Mouse (Mus musculus) forebrain, embryonic 11.5 days (tissue): Measurements from ENCODE around the gene Atp6v0e2. TPM values are rescaled to one million over a fixed set of nuclear protein-coding genes. Genes with fewer than 3 reads are reported as not detected.

Experiments
- ATAC-seq: fragments of 200-750 bp; cut with Nextera tagmentation; replicated peaks from 2 replicates; pipeline ENCODE4 v1.8.0; 2017; ENCODE audit warnings: moderate TSS enrichment; ENCODE audit not compliant: low FRiP score
- DNase-seq: peaks from one replicate; pipeline ENCODE4 v3.0.0-alpha.2; 2017; ENCODE audit warnings: low spot score
- H3K27ac ChIP-seq: fragments of 300-500 bp; sonication (generic); 2 replicates; pipeline ENCODE4 v1.5.1; 2014; ENCODE audit warnings: low read depth, low read length
- H3K27me3 ChIP-seq: fragments of 300-500 bp; sonication (generic); 2 replicates; pipeline ENCODE4 v1.6.1; 2014; ENCODE audit warnings: mild to moderate bottlenecking, low read length, mixed read lengths; ENCODE audit not compliant: control insufficient read depth, insufficient read depth
- H3K36me3 ChIP-seq: fragments of 300-500 bp; sonication (generic); 2 replicates; pipeline ENCODE4 v1.6.1; 2014; ENCODE audit warnings: mild to moderate bottlenecking, low read length, moderate library complexity, mixed read lengths; ENCODE audit not compliant: control insufficient read depth, insufficient read depth
- H3K4me1 ChIP-seq: fragments of 300-500 bp; sonication (generic); replicated peaks from 2 replicates; pipeline ENCODE4 v1.6.1; 2014; ENCODE audit warnings: low read length, mixed read lengths; ENCODE audit not compliant: control insufficient read depth, insufficient read depth
- H3K4me2 ChIP-seq: fragments of 300-500 bp; sonication (generic); 2 replicates; pipeline ENCODE4 v1.6.1; 2014; ENCODE audit warnings: low read depth, mild to moderate bottlenecking, low read length, moderate library complexity, mixed read lengths; ENCODE audit not compliant: severe bottlenecking
- H3K4me3 ChIP-seq: fragments of 300-500 bp; sonication (generic); 2 replicates; pipeline ENCODE4 v1.5.1; 2014; ENCODE audit warnings: low read depth, low read length
- H3K9ac ChIP-seq: fragments of 300-500 bp; sonication (generic); 2 replicates; pipeline ENCODE4 v1.6.1; 2014; ENCODE audit warnings: low read length
- H3K9me3 ChIP-seq: fragments of 300-500 bp; sonication (generic); 2 replicates; pipeline ENCODE4 v1.6.1; 2016; ENCODE audit warnings: low read length, mixed read lengths; ENCODE audit not compliant: control insufficient read depth
- WGBS: fragments of 180-500 bp; shearing (Covaris S2); extraction: QIAGEN DNeasy Blood & Tissue Kit; methylation state at CpG from one replicate; pipeline ENCODE4 v1.1.7; 2014; 5-methylcytosine and 5-hydroxymethylcytosine counted together
- polyA plus RNA-seq: library from polyadenylated mRNA; unstranded; fragments of >200 nt; fragmentation: Nextera tagmentation; extraction: Ambion mirVana; gene quantifications from 2 replicates; pipeline ENCODE4 v1.2.1, GENCODE M21; 2014

Atp6v0e2 gene
- polyA plus RNA-seq = 52.5 and 56.6 TPM in 2 replicates

DNA sequence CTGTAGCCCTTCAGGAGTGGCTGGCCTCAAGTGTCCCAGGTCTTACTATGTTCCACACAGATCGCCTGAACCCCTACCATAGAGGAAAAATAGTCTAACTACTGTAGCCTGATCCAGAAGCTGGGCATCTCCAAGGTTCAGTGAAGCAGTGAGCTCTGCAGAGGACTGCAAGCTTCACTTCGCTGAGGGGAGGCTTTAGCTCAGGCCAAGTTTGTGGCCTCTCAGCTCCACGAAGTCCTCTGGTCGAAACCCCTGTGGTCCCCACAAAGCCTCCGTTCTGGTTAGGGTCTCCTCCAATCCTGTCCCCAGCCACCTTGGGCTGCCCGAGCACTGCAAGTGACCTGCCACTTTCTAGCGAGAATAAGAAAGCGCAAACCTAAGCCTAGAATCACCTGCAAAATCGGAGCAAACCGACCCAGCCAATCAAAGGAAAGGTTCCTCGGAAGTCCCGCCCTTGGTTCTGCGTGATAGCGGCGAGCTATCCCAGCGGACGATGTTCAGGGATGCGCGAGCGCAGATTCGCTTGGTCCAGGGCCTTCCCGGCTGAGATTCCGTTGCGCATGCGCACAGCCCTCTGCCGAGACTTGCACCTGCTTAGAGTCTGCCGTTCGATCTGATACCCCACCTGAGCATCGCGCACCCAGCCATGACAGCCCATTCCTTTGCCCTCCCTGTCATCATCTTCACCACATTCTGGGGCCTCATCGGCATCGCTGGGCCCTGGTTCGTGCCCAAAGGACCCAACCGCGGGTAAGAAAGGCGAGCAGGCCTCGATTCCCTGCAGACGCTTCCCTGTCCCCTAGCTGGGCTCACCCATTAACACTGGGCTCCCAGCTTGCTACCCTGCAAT, at the start of gene Atp6v0e2:
Gene Atp6v0e2, plus strand, starts transcription at position 511 of the 850 bp plus-strand sequence.
- no peaks in the 10 kb centered on the region for H3K36me3 ChIP-seq
- H3K4me2 ChIP-seq = peak within 1 kb of the TSS; percentile 87
- H3K27ac ChIP-seq = no peak within 1 kb of the TSS
- H3K4me1 ChIP-seq = peaks cover 6% of the 10 kb centered on the region; the same call in 1 of the 2 replicates
- H3K9ac ChIP-seq = peak within 1 kb of the TSS; percentile 83
- H3K4me3 ChIP-seq = peak within 1 kb of the TSS; percentile 57
- ATAC-seq = peak; percentile 94
- no peaks in the 10 kb centered on the region for H3K27me3 ChIP-seq
- 2% methylated on average over 38 of the region's 38 CpGs for WGBS
- no peaks in the 10 kb centered on the region for H3K9me3 ChIP-seq
- DNase-seq = peak; percentile 95

DNA sequence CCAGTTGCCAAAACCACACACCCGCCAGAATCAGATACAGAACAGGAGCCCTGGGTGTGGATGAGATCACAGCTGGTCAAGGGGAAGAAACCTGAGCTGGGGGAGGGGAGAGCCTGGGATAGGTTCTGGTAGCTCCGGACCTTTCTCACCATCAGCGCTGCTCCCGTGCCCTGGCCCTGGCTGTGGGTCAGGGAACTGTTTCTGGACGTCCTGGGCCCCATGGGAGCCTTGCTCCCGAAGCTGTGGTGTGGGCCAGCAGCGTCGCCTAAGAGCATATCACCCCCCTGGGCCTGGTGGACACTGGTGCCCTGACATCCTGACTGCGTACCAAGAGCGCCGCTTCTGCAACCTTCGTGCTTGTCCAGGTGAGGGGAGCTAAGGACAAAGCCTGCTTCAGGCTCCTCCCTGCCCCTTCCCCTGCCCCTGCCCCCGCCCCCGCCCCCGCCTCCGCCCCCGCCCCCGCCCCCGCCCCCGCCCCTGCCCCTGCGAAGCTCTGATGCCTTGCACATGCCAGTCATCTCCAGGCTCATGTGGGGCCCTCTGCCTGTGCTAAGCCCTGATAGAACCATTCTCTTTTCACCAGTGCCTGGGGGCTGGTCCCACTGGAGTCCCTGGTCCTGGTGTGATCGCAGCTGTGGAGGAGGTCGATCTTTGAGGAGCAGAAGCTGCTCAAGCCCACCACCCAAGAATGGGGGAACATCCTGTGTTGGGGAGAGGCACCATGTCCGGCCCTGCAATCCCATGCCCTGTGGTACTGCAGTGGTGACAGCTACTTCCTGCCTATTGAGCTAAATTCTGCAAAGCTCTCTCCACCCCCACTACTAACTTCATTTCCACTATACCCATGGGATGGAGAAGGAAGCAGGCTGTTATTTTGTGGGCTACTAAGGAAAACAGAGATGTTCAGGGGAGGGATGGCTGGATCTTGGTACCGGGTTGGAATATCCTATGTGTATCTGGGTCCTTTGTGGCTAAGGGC, 49.4 kb upstream of the Atp6v0e2 start:
- peak; percentile 57 for ATAC-seq
- Histone ChIP-seq H3K27ac (no peak overlapping the region), H3K9me3 (no peaks in the 10 kb centered on the region), H3K27me3 (no peaks in the 10 kb centered on the region), H3K4me3 (no peak overlapping the region), H3K9ac (peak overlapping the region; percentile 47), H3K4me2 (peak overlapping the region; percentile 37), H3K36me3 (no peaks in the 10 kb centered on the region), H3K4me1 (peaks cover 2% of the 10 kb centered on the region; the same call in 1 of the 2 replicates)
- DNase-seq = no peak
- 14% methylated on average over 17 of the region's 25 CpGs for WGBS

DNA sequence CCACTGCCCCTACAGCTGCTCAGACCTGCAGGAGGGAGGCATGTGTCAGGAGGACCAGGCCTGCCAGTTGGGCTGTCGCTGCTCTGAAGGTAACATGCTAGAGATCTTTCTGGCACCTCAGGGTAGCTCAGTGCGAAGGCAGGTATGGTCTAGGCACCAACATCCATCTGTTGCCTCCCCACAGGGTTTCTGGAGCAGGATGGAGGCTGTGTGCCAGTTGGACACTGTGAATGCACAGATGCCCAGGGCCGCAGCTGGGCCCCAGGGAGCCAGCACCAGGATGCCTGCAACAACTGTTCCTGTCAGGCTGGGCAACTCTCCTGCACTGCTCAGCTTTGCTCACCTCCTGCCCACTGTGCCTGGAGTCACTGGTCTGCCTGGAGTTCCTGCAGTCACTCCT, 47.7 kb upstream of the Atp6v0e2 start:
- H3K9me3 ChIP-seq = no peaks in the 10 kb centered on the region
- H3K27ac ChIP-seq = no peak overlapping the region
- 78% methylated on average over 3 of the region's 3 CpGs for WGBS
- H3K36me3 ChIP-seq = no peaks in the 10 kb centered on the region
- DNase-seq (no peak), ATAC-seq (no peak)
- no peak overlapping the region for H3K4me3 ChIP-seq
- H3K27me3 ChIP-seq = no peaks in the 10 kb centered on the region
- no peak overlapping the region for H3K4me2 ChIP-seq
- peaks cover 6% of the 10 kb centered on the region; the same call in 1 of the 2 replicates for H3K4me1 ChIP-seq
- H3K9ac ChIP-seq = no peak overlapping the region

DNA sequence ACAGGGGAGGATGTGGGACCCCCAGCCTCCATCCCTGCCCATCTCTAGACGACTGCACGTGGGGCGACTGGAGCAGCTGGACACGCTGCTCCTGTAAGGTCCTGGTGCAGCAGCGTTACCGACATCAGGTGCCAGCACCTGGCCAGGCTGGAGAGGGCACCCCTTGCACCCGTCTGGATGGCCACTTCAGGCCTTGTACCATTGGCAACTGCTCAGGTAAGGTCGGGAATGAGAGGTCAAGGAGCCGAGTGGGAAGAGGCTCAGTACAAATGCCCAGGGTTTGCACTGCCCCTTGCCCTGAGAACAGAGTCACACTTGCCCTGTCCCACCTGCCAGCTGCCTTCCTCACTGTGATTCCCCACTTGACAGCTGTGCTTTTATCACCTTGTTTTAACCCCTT, 46.1 kb upstream of the Atp6v0e2 start:
- no peaks in the 10 kb centered on the region for H3K9me3 ChIP-seq
- no peak overlapping the region for H3K9ac ChIP-seq
- peaks cover 6% of the 10 kb centered on the region; the same call in 1 of the 2 replicates for H3K4me1 ChIP-seq
- no peak overlapping the region for H3K4me2 ChIP-seq
- DNase-seq = no peak
- H3K36me3 ChIP-seq = no peaks in the 10 kb centered on the region
- no peak for ATAC-seq
- 73% methylated on average over 9 of the region's 9 CpGs for WGBS
- no peaks in the 10 kb centered on the region for H3K27me3 ChIP-seq
- H3K27ac ChIP-seq = no peak overlapping the region
- H3K4me3 ChIP-seq = no peak overlapping the region

DNA sequence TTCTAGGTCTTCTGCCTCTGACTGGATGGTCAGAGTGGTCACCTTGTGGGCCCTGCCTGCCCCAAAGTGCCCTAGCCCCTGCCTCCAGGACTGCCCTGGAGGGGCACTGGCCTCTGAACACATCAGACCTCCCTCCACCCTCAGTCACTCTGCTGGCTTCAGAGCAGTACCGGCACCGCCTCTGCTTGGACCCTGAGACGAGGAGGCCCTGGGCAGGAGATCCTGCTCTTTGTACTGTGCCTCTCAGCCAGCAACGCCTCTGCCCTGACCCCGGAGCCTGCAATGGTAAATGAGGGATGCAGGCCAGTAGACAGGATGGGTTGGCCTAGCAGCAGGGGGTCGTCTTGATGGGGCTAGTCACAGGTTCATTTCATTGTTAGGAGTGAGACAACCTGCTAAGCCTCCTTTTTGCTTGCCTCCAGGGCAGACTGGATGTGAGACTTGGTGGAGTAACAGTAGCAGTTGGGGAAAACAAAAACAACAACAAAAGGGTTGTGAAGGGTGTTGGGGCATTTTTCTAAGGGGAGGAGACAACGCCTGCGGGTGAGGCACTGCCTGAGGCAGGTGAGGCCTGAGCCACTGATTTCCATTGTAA, 44.2 kb upstream of the Atp6v0e2 start:
- Histone ChIP-seq H3K9ac (no peak overlapping the region), H3K27ac (no peak overlapping the region), H3K36me3 (no peaks in the 10 kb centered on the region), H3K4me3 (no peak overlapping the region), H3K9me3 (no peaks in the 10 kb centered on the region), H3K27me3 (no peaks in the 10 kb centered on the region), H3K4me1 (peaks cover 4% of the 10 kb centered on the region; the same call in 1 of the 2 replicates), H3K4me2 (no peak overlapping the region)
- 6% methylated on average over 8 of the region's 8 CpGs for WGBS
- no peak for ATAC-seq
- DNase-seq = no peak

DNA sequence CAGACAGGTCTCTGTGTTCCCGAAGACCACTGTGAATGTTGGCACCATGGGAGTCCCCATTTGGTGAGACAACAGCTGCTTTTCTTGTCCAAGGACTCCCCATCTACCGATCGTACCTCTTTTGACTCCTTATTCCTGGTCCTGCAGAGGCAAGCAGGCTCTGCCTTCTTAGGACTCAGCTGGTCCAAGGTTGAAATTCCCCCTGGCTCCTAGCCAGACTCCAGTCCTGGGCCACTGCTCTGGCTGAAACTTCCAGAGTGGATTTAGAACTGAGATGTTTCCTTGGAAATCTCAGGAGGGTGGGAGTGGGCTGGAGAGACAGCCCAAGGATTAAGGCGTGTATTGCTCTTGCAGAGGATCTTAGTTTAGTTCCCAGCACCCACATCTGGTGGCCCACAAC, 39.9 kb upstream of the Atp6v0e2 start:
- Histone ChIP-seq H3K4me2 (no peak overlapping the region), H3K4me3 (no peak overlapping the region), H3K9me3 (no peaks in the 10 kb centered on the region), H3K27ac (no peak overlapping the region), H3K27me3 (no peaks in the 10 kb centered on the region), H3K9ac (no peak overlapping the region), H3K4me1 (peaks cover 4% of the 10 kb centered on the region; the same call in 1 of the 2 replicates), H3K36me3 (no peaks in the 10 kb centered on the region)
- ATAC-seq (no peak), DNase-seq (no peak)
- WGBS = 92% methylated on average over 4 of the region's 4 CpGs

DNA sequence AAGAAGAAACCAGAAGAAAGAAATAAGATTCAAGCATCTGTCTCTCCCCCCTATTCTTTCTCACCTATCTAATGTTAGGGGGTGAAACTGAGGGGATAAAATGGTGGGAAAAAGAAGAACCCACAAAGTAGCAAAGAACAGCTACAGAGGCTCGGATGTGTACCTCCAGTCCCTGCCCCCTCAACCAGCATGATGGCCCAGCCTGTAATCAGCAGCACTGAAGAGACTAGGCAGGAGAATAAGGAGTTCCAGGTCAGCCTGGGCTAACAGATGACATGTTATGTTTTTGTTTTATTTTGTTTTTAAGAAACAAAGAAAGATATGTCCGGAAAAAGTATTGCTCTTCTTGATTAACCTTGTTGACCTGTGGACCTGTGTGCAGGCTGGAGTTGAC, 33.6 kb upstream of the Atp6v0e2 start:
- peak overlapping the region; percentile 68 for H3K4me3 ChIP-seq
- peak; percentile 74 for ATAC-seq
- H3K27me3 ChIP-seq = no peaks in the 10 kb centered on the region
- WGBS = 15% methylated on average over 2 of the region's 2 CpGs
- H3K4me1 ChIP-seq = peaks cover 3% of the 10 kb centered on the region
- no peak overlapping the region for H3K4me2 ChIP-seq
- no peaks in the 10 kb centered on the region for H3K36me3 ChIP-seq
- DNase-seq = no peak
- no peaks in the 10 kb centered on the region for H3K9me3 ChIP-seq
- no peak overlapping the region for H3K27ac ChIP-seq
- no peak overlapping the region; the same call in 1 of the 2 replicates for H3K9ac ChIP-seq

DNA sequence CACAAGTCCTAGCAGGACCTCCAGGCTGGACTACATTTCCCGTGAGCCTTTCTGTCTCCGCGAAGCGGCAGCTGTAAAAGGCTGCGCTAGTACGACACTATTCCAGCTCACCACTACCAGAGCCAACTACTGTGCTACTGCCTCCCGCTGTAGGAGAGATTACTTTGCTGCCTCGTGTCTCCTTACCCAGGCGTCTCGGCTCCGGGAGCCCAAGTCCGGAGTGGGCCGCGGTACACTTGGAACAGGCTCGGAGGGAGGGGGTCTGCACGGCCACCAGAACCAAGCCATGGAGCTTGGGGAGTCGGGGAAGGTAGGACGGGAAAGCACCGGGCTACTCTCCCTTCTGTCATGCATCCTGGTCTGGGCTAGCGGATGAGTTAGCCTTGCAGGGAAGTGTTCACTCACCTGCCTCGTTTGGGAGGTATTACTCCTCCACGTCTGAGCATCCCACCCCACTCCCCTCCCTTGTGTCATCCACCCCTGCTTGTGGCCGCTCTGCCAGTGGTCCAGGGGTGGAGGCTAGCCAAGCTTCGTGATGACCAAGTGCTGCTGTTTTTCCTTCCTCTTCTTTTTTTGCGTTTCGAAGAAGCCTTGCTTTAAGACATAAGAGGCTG, 33.1 kb upstream of the Atp6v0e2 start:
- H3K4me3 ChIP-seq = peak overlapping the region; percentile 68
- no peak overlapping the region for H3K27ac ChIP-seq
- no peaks in the 10 kb centered on the region for H3K36me3 ChIP-seq
- DNase-seq (peak; percentile 80), ATAC-seq (peak; percentile 94)
- no peaks in the 10 kb centered on the region for H3K9me3 ChIP-seq
- H3K9ac ChIP-seq = peak overlapping the region; percentile 79
- H3K27me3 ChIP-seq = no peaks in the 10 kb centered on the region
- H3K4me2 ChIP-seq = peak overlapping the region; percentile 90
- under 1% methylated on average over 26 of the region's 26 CpGs for WGBS
- H3K4me1 ChIP-seq = peaks cover 3% of the 10 kb centered on the region
